12 mouse cellular contexts compared by ENCODE assay signal in genomic region chr12:56240206-56240605, GRCm38 (mm10).
"Had no signal": no experiment of that assay in that cellular context is flagged by ENCODE, and none has a peak within 500 bp of the region (broad histone marks: within the 10 kb centered on the region; RNA-seq: fewer than 3 reads in every experiment).

No protein-coding gene starts in this region.

- ATAC-seq: liver, postnatal 0 days had no signal

- H3K27me3 ChIP-seq: limb, embryonic 12.5 days; liver, embryonic 13.5 days; neural tube, embryonic 13.5 days had no signal

- H3K27ac ChIP-seq: limb, embryonic 12.5 days; liver, embryonic 13.5 days; midbrain, embryonic 10.5 days; neural tube, embryonic 13.5 days had no signal

- DNase-seq: kidney, adult 18-20 months; kidney, postnatal 14 days; layer of hippocampus, postnatal 36 days; liver; liver, embryonic 13.5 days; liver, postnatal 0 days; right cerebral cortex, postnatal 14 days; thymus, postnatal 36 days had no signal

- H3K4me1 ChIP-seq: limb, embryonic 12.5 days; liver, embryonic 13.5 days; neural tube, embryonic 13.5 days had no signal

- H3K36me3 ChIP-seq: limb, embryonic 12.5 days; liver, embryonic 13.5 days; midbrain, embryonic 10.5 days; neural tube, embryonic 13.5 days had no signal

- H3K9me3 ChIP-seq: limb, embryonic 12.5 days; liver, embryonic 13.5 days; midbrain, embryonic 10.5 days; neural tube, embryonic 13.5 days had no signal

- H3K4me3 ChIP-seq: limb, embryonic 12.5 days; liver, embryonic 13.5 days; midbrain, embryonic 10.5 days; myocyte; neural tube, embryonic 13.5 days had no signal

- H3K9ac ChIP-seq: limb, embryonic 12.5 days; liver, embryonic 13.5 days; liver, postnatal 0 days; neural tube, embryonic 13.5 days had no signal

- H3K4me2 ChIP-seq: limb, embryonic 12.5 days; liver, embryonic 13.5 days; neural tube, embryonic 13.5 days had no signal
